ENCODE assay signal across 9 mouse cellular contexts in the genomic region with DNA sequence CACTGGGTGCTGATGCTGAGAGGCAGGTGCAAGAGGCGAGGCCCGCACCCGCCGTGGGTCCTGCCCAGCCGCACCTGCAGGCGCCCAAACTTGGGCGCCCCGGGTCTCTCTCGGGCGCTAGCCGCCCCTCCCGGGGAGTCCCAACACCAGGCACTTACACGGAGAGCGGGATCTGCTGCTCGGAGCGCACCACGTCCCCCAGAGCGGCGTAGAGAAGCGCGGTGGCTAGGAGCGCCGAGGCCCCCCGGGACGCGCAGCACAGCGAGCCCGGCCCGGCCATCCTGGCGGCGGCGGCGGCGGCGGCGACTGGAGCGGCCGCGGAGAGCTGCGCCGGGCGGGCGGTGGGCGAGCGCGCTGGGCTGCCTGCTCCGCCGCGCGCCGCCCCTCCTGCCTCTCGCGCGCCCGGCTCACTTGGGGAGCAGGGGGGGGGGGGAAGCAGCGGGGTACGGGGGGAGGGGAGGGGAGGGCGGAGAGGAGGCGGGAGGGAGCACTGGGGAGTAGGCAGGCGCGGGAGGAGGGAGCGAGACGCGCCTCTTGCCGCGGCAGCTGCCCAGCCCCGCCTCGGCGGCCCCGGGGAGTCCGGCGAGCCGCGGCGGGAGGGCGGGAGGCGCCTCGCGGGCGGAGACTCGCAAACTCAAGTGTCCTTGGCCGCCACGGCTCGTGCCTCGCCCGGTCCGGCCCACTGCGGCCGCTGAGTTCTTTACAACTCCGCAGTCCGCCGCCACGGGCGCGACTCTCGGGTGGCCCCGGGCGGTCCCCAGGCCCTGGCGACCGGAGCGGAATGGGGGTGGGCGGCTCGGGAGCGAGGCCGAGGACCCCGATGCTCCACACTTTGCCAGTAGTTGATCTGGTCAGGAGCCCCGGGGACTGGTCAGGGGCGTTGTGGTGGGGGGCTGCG. TPM values are rescaled to one million over a fixed set of nuclear protein-coding genes. Genes with fewer than 3 reads are reported as not detected.
DNase-seq lines count a peak whose midpoint lies in the region; ATAC-seq and TF ChIP-seq lines count a peak whose summit lies in the region.
"Had no signal": no experiment of that assay in that cellular context is flagged by ENCODE, and none has a peak within 500 bp of the region (broad histone marks: within the 10 kb centered on the region; RNA-seq: fewer than 3 reads in every experiment).

Gene Cacna2d3 (minus strand): TSS at position 377 of the 898 bp plus-strand sequence.

- no peaks in the 10 kb centered on the region for H3K9me3 ChIP-seq in ES-E14 (ENCODE audit: control insufficient read depth, insufficient read depth, low read depth, low read length)
- no peaks in the 10 kb centered on the region for H3K9me3 ChIP-seq in hindbrain, embryonic 12.5 days (replicated peaks)
- no peaks in the 10 kb centered on the region for H3K9me3 ChIP-seq in lung, embryonic 15.5 days

- peak within 1 kb of the TSS; percentile 75 to 78 for H3K4me3 ChIP-seq in ES-E14 (ENCODE audit: insufficient read depth in 1 of 2, low read depth in 1 of 2, low read length in 2 of 2, poor library complexity in 1 of 2, severe bottlenecking in 1 of 2)
- peak within 1 kb of the TSS; percentile 64 for H3K4me3 ChIP-seq in hindbrain, embryonic 12.5 days
- H3K4me3 ChIP-seq in lung, embryonic 15.5 days, result peak within 1 kb of the TSS; percentile 58

- DNase-seq in ES-E14 (ENCODE audit: low read depth, low spot score), result no peak
- DNase-seq in cerebellum, adult 9-10 months, result peak; percentile 35
- DNase-seq in frontal cortex, postnatal 10 days (ENCODE audit: low spot score in 2 of 2), result peak; percentile 52 to 55
- peak; percentile 62 to 64 for DNase-seq in layer of hippocampus, postnatal 14 days (ENCODE audit: low spot score in 2 of 2)
- DNase-seq in retina, postnatal 1 day, result peak; percentile 82
- DNase-seq in B cell, adult 2 months, result no peak

- peak within 1 kb of the TSS; percentile 44 for H3K9ac ChIP-seq in ES-E14 (ENCODE audit: insufficient read depth, low read depth, low read length, poor library complexity, severe bottlenecking)
- H3K9ac ChIP-seq in hindbrain, embryonic 12.5 days, result peak within 1 kb of the TSS; percentile 79
- H3K9ac ChIP-seq in lung, embryonic 15.5 days, result peak within 1 kb of the TSS; percentile 50

- H3K36me3 ChIP-seq in ES-E14 (ENCODE audit: control insufficient read depth, insufficient read depth, low read length, poor library complexity, severe bottlenecking), result no peaks in the 10 kb centered on the region
- no peaks in the 10 kb centered on the region for H3K36me3 ChIP-seq in hindbrain, embryonic 12.5 days
- no peaks in the 10 kb centered on the region for H3K36me3 ChIP-seq in lung, embryonic 15.5 days

- peak; percentile 75 for ATAC-seq in hindbrain, embryonic 12.5 days (ENCODE audit: low FRiP score)
- ATAC-seq in lung, embryonic 15.5 days (ENCODE audit: borderline replicate concordance, extremely low read depth, low FRiP score, low TSS enrichment), result peak; percentile 82

- H3K4me2 ChIP-seq in hindbrain, embryonic 12.5 days (replicated peaks), result peak within 1 kb of the TSS; percentile 99
- peak within 1 kb of the TSS; percentile 100 for H3K4me2 ChIP-seq in lung, embryonic 15.5 days

- under 1% methylated on average over 67 of the region's 109 CpGs for WGBS in hindbrain, embryonic 12.5 days
- WGBS in lung, embryonic 15.5 days, result 1% methylated on average over 63 of the region's 109 CpGs

- in situ Hi-C loops in ES-E14 (cut with MboI; ENCODE audit: low sequenced_read_pairs in 2 of 2, unreplicated experiment in 2 of 2), result loop anchor here (10.0 kb wide), 1 partner anchor 1217 kb away; the partner anchor contains the start of gene Wnt5a (in 2 of the 2)

- H3K27me3 ChIP-seq in hindbrain, embryonic 12.5 days, result peaks cover 61% of the 10 kb centered on the region
- peaks cover 93% of the 10 kb centered on the region for H3K27me3 ChIP-seq in lung, embryonic 15.5 days

- no peak within 1 kb of the TSS for H3K27ac ChIP-seq in ES-E14 (ENCODE audit: insufficient read depth, low read depth, low read length, poor library complexity, severe bottlenecking)
- peak within 1 kb of the TSS; percentile 89 for H3K27ac ChIP-seq in hindbrain, embryonic 12.5 days
- no peak within 1 kb of the TSS for H3K27ac ChIP-seq in lung, embryonic 15.5 days
- H3K27ac ChIP-seq: macrophage had no signal

- H3K4me1 ChIP-seq in ES-E14 (ENCODE audit: control insufficient read depth in 2 of 2, insufficient read depth in 2 of 2, low read length in 2 of 2, poor library complexity in 1 of 2), result peaks cover 0 to 2% of the 10 kb centered on the region in 2 experiments; a peak in 1 of 4 replicates
- H3K4me1 ChIP-seq in hindbrain, embryonic 12.5 days, result peaks cover 16% of the 10 kb centered on the region
- H3K4me1 ChIP-seq in lung, embryonic 15.5 days, result peaks cover 16% of the 10 kb centered on the region

TF ChIP-seq in ES-E14, 5 proteins besides CTCF, POLR2A, EP300 and RAD21:
- TF ChIP-seq ZNF384 (IDR thresholded peaks at IDR 0.05; ENCODE audit: low read depth, low read length) (no peak), MAFK (IDR thresholded peaks at IDR 0.05; ENCODE audit: insufficient read depth, low read depth, low read length) (no peak), HCFC1 (IDR thresholded peaks at IDR 0.05; ENCODE audit: borderline replicate concordance, insufficient read depth, low read length) (no peak), CHD2 (IDR thresholded peaks at IDR 0.05; ENCODE audit: low read depth, low read length) (no peak), ZC3H11A (IDR thresholded peaks at IDR 0.05; ENCODE audit: borderline replicate concordance, low read depth, low read length) (no peak)
TF ChIP-seq in ES-E14: peak in this region for 0.

RNA-seq across cellular contexts. Expression of gene Cacna2d3, which starts in this region (rescaled TPM):
- 0.21 and 0.40 TPM in 2 replicates for total RNA-seq in ES-E14 (2012; rRNA removed)
- 36.5 and 38.4 TPM in 2 replicates for polyA plus RNA-seq in hindbrain, embryonic 12.5 days (2016; fragmentation: Nextera tagmentation; extraction: Ambion mirVana)
- 100 to 1,000 TPM; 115 to 117 TPM for total RNA-seq in layer of hippocampus, postnatal 14 days (2021)
- polyA plus RNA-seq in lung, embryonic 15.5 days (2015; fragmentation: Nextera tagmentation; extraction: Ambion mirVana), result 0.57 and 0.62 TPM in 2 replicates
- polyA plus RNA-seq: macrophage had no signal

Comparison
In these comparisons a context has a peak if more than half of its experiments do, and no peak if none do; other contexts are left out.
1. RNA of gene Cacna2d3 (total RNA-seq): 115 to 117 TPM in layer of hippocampus, postnatal 14 days; 0.21 to 0.40 TPM in ES-E14; every median in the first group is over 10 times any median in the second.
2. RNA of gene Cacna2d3 (polyA plus RNA-seq): 36.5 to 38.4 TPM in hindbrain, embryonic 12.5 days; 0.57 to 0.62 TPM in lung, embryonic 15.5 days; every median in the first group is over 10 times any median in the second.
3. Peak in ATAC-seq, H3K4me3 ChIP-seq, H3K9ac ChIP-seq and H3K4me2 ChIP-seq in lung, embryonic 15.5 days; RNA of the gene not detected or under 1 TPM.
4. DNase-seq: peak in cerebellum, adult 9-10 months (single experiment), frontal cortex, postnatal 10 days (2 of 2), layer of hippocampus, postnatal 14 days (2 of 2) and retina, postnatal 1 day (single experiment); none in ES-E14 (single experiment) and B cell, adult 2 months (0 of 2).
5. Peak in every context shown above with its lines, with median percentiles within 50 percentile points of each other: H3K4me3 ChIP-seq and H3K9ac ChIP-seq.